Mouse (Mus musculus): ENCODE measurements around the gene Slc25a44. TPM values are rescaled to one million over a fixed set of nuclear protein-coding genes. Genes with fewer than 3 reads are reported as not detected.
"Not testable (repeated sequence)": the region's sequence is repeated elsewhere in the genome, so short reads cannot be mapped to it uniquely, and the experiment has no call there.

Slc25a44 gene
- total RNA-seq, 2 experiments from 2014 or later: 30.2 to 31.7 TPM

DNA sequence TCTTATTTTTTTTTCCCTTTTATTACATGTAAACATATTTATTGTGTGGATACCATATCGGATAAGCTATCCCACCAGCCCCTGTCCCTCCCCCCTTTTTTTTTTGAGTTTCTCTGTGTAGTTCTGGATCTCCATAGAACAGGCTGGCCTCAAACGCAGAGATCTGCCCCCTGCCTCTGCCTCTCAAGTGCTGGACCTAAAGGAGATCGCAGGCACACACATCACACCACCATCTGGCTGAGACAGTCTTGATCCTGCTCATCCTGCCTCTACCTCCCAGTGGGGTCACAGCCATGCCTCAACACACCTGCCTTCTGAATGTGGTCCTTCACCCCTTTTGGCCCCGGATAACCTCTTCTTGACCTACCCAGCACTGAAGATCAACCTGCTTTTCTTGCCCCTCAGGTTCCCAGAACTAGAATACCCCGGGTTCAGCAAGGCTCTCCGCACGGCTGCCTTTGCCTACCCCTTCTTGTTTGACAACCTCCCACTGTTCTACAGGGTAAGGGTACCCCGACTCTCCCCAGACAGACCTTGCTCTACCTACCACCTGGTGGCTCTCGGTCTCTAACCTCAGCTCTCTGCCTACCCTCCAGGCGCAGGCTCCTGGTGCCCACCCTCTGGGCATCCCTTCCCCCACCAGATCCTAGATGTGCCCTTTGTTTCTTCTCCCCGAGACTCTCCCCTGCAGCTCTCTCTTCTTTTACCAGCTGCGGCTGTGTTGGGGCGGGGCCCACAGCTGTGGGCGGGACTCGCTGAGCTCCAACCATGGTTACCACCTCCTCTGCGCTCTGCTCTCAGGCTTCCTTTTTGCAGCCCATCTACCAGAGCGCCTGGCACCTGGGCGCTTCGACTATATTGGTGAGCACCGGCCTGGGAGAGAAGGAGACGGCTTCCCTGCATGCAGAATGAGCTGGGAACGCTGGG, 43.3 kb downstream of the Slc25a44 start:
- ATAC-seq (replicated peaks; ENCODE audit: low FRiP score, low TSS enrichment, poor library complexity, severe bottlenecking): peak; percentile 86

DNA sequence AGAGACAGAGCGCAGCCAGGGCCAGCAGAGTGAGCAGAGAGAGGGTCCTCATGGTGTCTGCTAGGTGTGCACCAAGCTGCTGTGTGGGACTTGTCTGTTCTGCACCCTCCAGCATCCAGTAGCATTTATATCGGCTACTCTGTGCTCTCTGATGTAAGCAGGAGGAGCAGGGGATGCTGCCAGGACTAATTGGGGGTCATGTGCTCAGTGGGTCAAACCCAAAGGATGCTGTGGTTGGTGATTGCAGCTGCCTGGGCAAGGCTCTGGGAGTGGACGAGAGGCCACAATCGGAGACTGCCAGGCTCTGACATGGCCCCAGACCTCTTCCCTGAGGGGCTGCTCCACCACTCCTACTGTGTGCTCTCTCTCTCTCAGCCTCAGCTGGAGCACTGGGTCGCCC, 46.3 kb downstream of the Slc25a44 start, which contains the start of gene Bglap2:
Bglap2 (minus strand) TSS at position 101 of the 400 bp plus-strand sequence.
- ATAC-seq (replicated peaks; ENCODE audit: low FRiP score, low TSS enrichment, poor library complexity, severe bottlenecking): not testable (repeated sequence)

DNA sequence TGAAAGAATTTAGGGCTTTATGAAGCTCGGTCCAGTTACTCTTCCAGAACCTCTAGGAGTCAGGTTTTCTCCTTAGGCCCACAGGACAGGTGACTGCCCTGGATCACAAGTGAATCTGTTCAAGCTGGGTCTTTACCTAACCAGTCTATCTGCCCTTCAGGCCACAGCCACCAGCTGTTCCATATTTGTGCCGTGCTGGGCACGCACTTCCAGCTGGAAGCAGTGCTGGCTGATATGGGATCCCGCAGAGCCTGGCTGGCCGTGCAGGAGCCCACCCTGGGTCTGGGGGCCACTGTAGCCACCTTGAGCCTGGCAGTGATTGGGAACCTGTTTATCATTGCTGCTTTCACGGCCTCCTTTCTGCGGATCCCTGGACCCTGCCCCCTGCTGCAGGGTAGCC, 48.3 kb downstream of the Slc25a44 start:
- not testable (repeated sequence) for ATAC-seq (replicated peaks; ENCODE audit: low FRiP score, low TSS enrichment, poor library complexity, severe bottlenecking)

DNA sequence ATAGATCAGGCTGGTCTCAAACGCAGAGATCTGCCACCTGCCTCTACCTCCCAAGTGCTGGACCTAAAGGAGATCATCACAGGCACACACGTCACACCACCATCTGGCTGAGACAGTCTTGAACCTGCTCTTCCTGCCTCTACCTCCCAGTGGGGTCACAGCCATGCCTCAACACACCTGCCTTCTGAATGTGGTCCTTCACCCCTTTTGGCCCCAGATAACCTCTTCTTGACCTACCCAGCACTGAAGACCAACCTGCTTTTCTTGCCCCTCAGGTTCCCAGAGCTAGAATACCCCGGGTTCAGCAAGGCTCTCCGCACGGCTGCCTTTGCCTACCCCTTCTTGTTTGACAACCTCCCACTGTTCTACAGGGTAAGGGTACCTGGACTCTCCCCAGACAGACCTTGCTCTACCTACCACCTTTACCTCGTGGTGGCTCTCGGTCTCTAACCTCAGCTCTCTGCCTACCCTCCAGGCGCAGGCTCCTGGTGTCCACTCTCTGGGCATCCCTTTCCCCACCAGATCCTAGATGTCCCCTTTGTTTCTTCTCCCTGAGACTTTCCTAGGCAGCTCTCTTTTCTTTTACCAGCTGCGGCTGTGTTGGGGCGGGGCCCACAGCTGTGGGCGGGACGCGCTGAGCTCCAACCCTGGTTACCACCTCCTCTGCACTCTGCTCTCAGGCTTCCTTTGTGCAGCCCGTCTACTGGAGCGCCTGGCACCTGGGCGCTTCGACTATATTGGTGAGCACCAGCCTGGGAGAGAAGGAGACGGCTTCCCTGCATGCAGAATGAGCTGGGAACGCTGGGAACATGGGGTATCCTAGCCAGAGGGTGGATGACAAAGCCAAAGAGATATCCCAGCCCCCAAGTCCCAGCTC, 49.0 kb downstream of the Slc25a44 start:
- ATAC-seq (replicated peaks; ENCODE audit: low FRiP score, low TSS enrichment, poor library complexity, severe bottlenecking): peak; percentile 92

DNA sequence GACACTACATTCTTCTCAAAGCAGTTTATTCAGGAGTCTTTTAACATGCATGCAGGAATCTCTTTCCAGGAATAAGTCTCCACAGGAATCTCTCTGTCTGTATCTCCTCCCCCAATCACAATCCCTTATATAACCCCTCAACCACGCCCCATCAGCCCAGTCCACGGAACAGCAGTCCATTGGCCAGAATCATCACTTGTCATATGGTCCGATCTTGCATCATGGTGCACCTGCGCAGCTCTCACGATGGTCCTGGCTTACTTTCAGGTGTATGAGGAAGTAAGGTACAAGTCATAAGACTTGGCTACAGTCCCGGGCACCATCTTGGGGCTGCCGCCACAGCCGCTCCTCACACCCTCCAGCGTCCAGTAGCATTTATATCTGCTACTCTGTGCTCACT, 52.3 kb downstream of the Slc25a44 start, which contains the start of gene Bglap3:
Bglap3 (minus strand) TSS at position 101 of the 400 bp plus-strand sequence.
- ATAC-seq (replicated peaks; ENCODE audit: low FRiP score, low TSS enrichment, poor library complexity, severe bottlenecking): not testable (repeated sequence)

DNA sequence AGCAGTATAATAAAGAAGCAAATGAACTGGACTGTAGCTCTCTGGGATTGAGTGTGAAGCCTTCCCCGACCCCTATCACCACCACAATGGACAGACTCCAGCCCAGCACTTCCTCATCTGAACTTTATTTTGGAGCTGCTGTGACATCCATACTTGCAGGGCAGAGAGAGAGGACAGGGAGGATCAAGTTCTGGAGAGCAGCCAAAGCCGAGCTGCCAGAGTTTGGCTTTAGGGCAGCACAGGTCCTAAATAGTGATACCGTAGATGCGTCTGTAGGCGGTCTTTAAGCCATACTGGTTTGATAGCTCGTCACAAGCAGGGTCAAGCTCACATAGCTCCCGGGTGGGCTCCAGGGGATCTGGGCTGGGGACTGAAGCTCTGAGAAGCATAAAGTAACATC, 56.4 kb downstream of the Slc25a44 start:
- not testable (repeated sequence) for ATAC-seq (replicated peaks; ENCODE audit: low FRiP score, low TSS enrichment, poor library complexity, severe bottlenecking)

DNA sequence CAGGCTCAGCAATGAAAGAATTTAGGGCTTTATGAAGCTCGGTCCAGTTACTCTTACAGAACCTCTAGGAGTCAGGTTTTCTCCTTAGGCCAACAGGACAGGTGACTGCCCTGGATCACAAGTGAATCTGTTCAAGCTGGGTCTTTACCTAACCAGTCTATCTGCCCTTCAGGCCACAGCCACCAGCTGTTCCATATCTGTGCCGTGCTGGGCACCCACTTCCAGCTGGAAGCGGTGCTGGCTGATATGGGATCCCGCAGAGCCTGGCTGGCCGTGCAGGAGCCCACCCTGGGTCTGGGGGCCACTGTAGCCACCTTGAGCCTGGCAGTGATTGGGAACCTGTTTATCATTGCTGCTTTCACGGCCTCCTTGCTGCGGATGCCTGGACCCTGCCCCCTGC, 57.4 kb downstream of the Slc25a44 start:
- not testable (repeated sequence) for ATAC-seq (replicated peaks; ENCODE audit: low FRiP score, low TSS enrichment, poor library complexity, severe bottlenecking)

DNA sequence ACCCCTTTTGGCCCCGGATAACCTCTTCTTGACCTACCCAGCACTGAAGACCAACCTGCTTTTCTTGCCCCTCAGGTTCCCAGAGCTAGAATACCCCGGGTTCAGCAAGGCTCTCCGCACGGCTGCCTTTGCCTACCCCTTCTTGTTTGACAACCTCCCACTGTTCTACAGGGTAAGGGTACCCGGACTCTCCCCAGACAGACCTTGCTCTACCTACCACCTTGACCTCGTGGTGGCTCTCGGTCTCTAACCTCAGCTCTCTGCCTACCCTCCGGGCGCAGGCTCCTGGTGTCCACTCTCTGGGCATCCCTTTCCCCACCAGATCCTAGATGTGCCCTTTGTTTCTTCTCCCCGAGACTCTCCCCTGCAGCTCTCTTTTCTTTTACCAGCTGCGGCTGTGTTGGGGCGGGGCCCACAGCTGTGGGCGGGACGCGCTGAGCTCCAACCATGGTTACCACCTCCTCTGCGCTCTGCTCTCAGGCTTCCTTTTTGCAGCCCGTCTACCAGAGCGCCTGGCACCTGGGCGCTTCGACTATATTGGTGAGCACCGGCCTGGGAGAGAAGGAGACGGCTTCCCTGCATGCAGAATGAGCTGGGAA, 58.0 kb downstream of the Slc25a44 start:
- ATAC-seq (replicated peaks; ENCODE audit: low FRiP score, low TSS enrichment, poor library complexity, severe bottlenecking): peak; percentile 73

DNA sequence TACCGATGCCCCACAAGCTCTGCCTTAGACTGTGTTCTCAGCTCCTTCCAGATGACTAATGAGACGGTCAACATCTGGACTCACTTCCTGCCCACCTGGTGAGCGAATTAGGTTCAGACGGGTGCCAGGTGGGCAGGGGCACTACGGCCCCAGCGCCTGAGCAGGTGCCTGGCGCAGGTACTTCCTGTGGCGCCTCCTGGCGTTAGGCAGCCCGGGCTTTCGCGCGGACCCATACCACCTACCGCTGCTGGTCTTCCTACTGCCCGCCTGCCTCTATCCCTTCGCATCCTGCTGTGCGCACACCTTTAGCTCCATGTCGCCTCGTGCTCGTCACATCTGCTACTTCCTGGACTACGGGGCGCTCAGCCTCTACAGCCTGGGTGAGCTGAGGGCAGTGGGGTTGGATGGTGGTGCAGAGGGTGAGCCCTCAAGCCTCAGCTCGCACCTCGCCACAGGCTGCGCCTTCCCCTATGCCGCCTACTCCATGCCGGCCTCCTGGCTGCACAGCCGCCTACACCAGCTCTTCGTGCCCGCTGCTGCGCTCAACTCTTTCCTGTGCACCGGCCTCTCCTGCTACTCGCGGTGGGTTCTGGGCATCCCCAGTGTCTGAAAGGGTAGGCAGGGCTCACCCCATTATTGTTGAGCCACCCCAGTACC, 59.1 kb downstream of the Slc25a44 start:
- no peak for ATAC-seq (replicated peaks; ENCODE audit: low FRiP score, low TSS enrichment, poor library complexity, severe bottlenecking)

DNA sequence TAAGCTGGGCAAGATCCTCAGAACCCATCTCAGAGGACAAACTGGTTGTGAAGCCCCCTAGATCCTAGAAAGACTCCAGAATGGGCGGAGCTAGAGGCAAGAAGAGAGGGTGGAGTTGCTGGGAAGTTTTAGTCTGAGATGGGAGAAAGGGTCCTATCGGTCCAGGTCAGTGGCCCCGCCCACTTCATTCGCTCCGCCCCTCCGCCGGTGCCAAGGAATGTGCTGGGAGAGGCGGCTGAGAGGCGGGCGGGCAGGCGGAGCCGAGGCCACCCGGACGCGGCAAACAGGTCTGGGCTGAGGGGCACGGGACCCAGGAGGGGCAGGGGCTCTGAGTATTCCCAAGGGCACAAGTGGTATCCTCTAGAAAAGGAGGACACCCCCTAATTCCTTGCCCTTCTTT, 60.6 kb downstream of the Slc25a44 start, which contains the start of gene Paqr6:
Paqr6 (plus strand) TSS at position 248 of the 400 bp plus-strand sequence.
- ATAC-seq (replicated peaks; ENCODE audit: low FRiP score, low TSS enrichment, poor library complexity, severe bottlenecking): no peak

DNA sequence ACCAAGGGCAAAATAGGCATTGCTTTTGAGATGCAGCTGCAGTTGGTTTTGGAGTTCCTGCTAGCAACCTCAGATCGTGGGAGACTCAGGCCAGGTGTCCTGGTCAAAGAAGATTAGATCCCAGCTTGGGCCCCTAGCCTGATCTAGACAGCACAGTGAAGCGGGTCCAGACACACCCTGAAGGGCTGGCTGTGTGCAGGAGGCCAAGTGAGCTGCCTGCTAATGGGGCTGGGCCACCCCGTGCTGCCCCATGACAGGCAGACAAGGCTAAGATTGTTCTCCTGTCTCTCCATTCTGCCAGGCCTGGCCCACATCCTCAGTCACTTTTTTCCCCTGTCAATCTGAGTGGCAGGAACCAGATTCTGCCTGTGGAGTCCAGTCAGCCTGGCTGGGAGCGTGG, 61.2 kb downstream of the Slc25a44 start:
- peak; percentile 74 for ATAC-seq (replicated peaks; ENCODE audit: low FRiP score, low TSS enrichment, poor library complexity, severe bottlenecking)

DNA sequence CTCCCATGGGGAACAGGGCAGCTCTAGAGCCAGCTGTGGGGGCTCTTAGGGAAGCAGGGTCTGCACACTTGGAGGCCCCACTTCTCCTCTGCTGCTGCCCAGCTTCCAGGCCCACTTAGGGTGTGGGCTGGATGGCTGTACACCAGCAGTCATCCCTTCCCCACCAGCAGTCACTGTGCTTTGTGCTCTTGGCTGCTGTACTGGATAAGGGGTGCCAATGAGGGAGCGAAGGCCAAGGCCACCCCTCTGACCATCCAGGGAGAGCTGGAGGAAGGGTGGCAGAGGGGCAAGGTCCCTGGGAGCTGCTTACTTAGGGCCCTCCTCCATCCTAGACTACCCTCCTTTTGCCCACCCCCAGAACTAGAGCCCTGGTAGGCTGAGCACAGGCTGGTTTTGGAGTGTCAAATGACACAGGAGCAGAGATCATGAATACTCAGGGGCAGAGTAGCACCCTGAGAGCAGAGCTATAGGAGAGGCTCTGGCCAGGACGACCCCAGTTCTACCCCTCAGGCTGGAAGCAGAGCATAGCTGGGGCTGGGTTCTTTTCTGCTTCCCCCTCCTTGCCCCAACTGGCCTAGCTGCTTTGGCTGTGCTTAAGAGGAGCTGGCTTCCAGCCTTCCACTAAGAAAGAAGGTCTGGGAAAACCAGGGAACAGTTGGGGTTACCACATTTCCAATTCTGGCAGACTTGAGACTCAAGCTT, 63.2 kb downstream of the Slc25a44 start:
- no peak for ATAC-seq (replicated peaks; ENCODE audit: low FRiP score, low TSS enrichment, poor library complexity, severe bottlenecking)

DNA sequence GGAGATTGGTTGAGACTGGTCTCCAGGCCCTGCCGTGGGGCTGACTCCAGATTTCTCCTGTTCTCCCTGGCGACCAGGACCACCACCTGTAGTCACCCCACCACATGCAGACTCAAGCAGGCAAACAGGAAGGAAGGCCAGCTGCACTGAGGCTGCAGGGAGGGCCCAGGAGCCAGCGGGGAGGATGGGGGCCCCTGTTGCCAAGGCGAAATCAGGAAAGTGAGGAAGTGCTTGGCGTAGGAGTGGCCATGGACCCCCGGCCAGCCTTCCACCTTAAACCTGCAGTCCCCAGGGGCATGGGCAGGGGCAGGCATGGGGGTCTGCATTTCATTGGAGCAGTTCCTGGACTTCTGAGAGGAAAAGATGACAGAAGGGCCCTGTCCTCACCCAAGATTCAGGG, 63.8 kb downstream of the Slc25a44 start:
- no peak for ATAC-seq (replicated peaks; ENCODE audit: low FRiP score, low TSS enrichment, poor library complexity, severe bottlenecking)

Other genes with a start within 250 kb of the Slc25a44 start
- not detected in 2 replicates for gene Rhbg, start 170.4 kb downstream of the Slc25a44 start, total RNA-seq (2014; fragmentation: Nextera tagmentation)
- gene Rhbg, start 170.4 kb downstream of the Slc25a44 start, total RNA-seq (2017): not detected in 2 replicates
- not detected in 2 replicates for gene Gm38392, start 137.9 kb downstream of the Slc25a44 start, total RNA-seq (2014; fragmentation: Nextera tagmentation)
- gene Gm38392, start 137.9 kb downstream of the Slc25a44 start, total RNA-seq (2017): not detected in 2 replicates
- 7.2 and 19.5 TPM in 2 replicates for gene Tsacc, start 128.1 kb downstream of the Slc25a44 start, total RNA-seq (2014; fragmentation: Nextera tagmentation)
- 9.8 TPM in 1 of 2 replicates, not detected in the other for gene Tsacc, start 128.1 kb downstream of the Slc25a44 start, total RNA-seq (2017)
- 703 and 802 TPM in 2 replicates for gene Cct3, start 128.0 kb downstream of the Slc25a44 start, total RNA-seq (2014; fragmentation: Nextera tagmentation)
- 484 and 489 TPM in 2 replicates for gene Cct3, start 128.0 kb downstream of the Slc25a44 start, total RNA-seq (2017)
- 39.2 and 70.5 TPM in 2 replicates for gene Glmp, start 100.1 kb downstream of the Slc25a44 start, total RNA-seq (2014; fragmentation: Nextera tagmentation)
- 7.0 and 19.7 TPM in 2 replicates for gene Glmp, start 100.1 kb downstream of the Slc25a44 start, total RNA-seq (2017)
- 1.7 and 7.8 TPM in 2 replicates for gene Tmem79, start 89.0 kb downstream of the Slc25a44 start, total RNA-seq (2014; fragmentation: Nextera tagmentation)
- gene Tmem79, start 89.0 kb downstream of the Slc25a44 start, total RNA-seq (2017): 1.4 and 2.0 TPM in 2 replicates
- gene Smg5, start 88.9 kb downstream of the Slc25a44 start, total RNA-seq (2014; fragmentation: Nextera tagmentation): 40.7 and 57.5 TPM in 2 replicates
- 39.0 and 40.9 TPM in 2 replicates for gene Smg5, start 88.9 kb downstream of the Slc25a44 start, total RNA-seq (2017)
- not detected in 2 replicates for gene Paqr6, start 60.6 kb downstream of the Slc25a44 start, total RNA-seq (2014; fragmentation: Nextera tagmentation)
- not detected in 2 replicates for gene Paqr6, start 60.6 kb downstream of the Slc25a44 start, total RNA-seq (2017)
- gene Bglap3, start 52.4 kb downstream of the Slc25a44 start, total RNA-seq (2014; fragmentation: Nextera tagmentation): not detected in 2 replicates
- gene Bglap3, start 52.4 kb downstream of the Slc25a44 start, total RNA-seq (2017): not detected in 2 replicates
- not detected in 2 replicates for gene Bglap2, start 46.4 kb downstream of the Slc25a44 start, total RNA-seq (2014; fragmentation: Nextera tagmentation)
- not detected in 2 replicates for gene Bglap2, start 46.4 kb downstream of the Slc25a44 start, total RNA-seq (2017)
- 2.8 TPM in 1 of 2 replicates, not detected in the other for gene Bglap, start 40.7 kb downstream of the Slc25a44 start, total RNA-seq (2014; fragmentation: Nextera tagmentation)
- gene Bglap, start 40.7 kb downstream of the Slc25a44 start, total RNA-seq (2017): not detected in 2 replicates
- 188 and 207 TPM in 2 replicates for gene Pmf1, start 14.8 kb downstream of the Slc25a44 start, total RNA-seq (2014; fragmentation: Nextera tagmentation)
- 87.9 and 145 TPM in 2 replicates for gene Pmf1, start 14.8 kb downstream of the Slc25a44 start, total RNA-seq (2017)
- 2.6 and 4.1 TPM in 2 replicates for gene Sema4a, start 36.0 kb upstream of the Slc25a44 start, total RNA-seq (2014; fragmentation: Nextera tagmentation)
- 1.1 and 2.1 TPM in 2 replicates for gene Sema4a, start 36.0 kb upstream of the Slc25a44 start, total RNA-seq (2017)
- gene Lmna, start 84.8 kb upstream of the Slc25a44 start, total RNA-seq (2014; fragmentation: Nextera tagmentation): 43.0 and 61.7 TPM in 2 replicates
- gene Lmna, start 84.8 kb upstream of the Slc25a44 start, total RNA-seq (2017): 49.4 and 66.7 TPM in 2 replicates
- 5.4 and 5.6 TPM in 2 replicates for gene Mex3a, start 107.3 kb upstream of the Slc25a44 start, total RNA-seq (2014; fragmentation: Nextera tagmentation)
- gene Mex3a, start 107.3 kb upstream of the Slc25a44 start, total RNA-seq (2017): 3.3 and 7.8 TPM in 2 replicates
- not detected in 2 replicates for gene Rab25, start 123.2 kb upstream of the Slc25a44 start, total RNA-seq (2014; fragmentation: Nextera tagmentation)
- 0.14 TPM in 1 of 2 replicates, not detected in the other for gene Rab25, start 123.2 kb upstream of the Slc25a44 start, total RNA-seq (2017)
- 36.4 and 68.6 TPM in 2 replicates for gene Lamtor2, start 127.9 kb upstream of the Slc25a44 start, total RNA-seq (2014; fragmentation: Nextera tagmentation)
- 57.0 and 87.8 TPM in 2 replicates for gene Lamtor2, start 127.9 kb upstream of the Slc25a44 start, total RNA-seq (2017)
- gene Ubqln4, start 128.6 kb upstream of the Slc25a44 start, total RNA-seq (2014; fragmentation: Nextera tagmentation): 72.3 and 94.1 TPM in 2 replicates
- 52.5 and 56.0 TPM in 2 replicates for gene Ubqln4, start 128.6 kb upstream of the Slc25a44 start, total RNA-seq (2017)
- 200 and 308 TPM in 2 replicates for gene Ssr2, start 150.7 kb upstream of the Slc25a44 start, total RNA-seq (2014; fragmentation: Nextera tagmentation)
- 111 and 165 TPM in 2 replicates for gene Ssr2, start 150.7 kb upstream of the Slc25a44 start, total RNA-seq (2017)
- 94.6 and 96.0 TPM in 2 replicates for gene Arhgef2, start 180.8 kb upstream of the Slc25a44 start, total RNA-seq (2014; fragmentation: Nextera tagmentation)
- 41.9 and 75.8 TPM in 2 replicates for gene Arhgef2, start 180.8 kb upstream of the Slc25a44 start, total RNA-seq (2017)
- gene Rxfp4, start 228.0 kb upstream of the Slc25a44 start, total RNA-seq (2014; fragmentation: Nextera tagmentation): not detected in 2 replicates
- not detected in 2 replicates for gene Rxfp4, start 228.0 kb upstream of the Slc25a44 start, total RNA-seq (2017)

Data from megakaryocyte-erythroid progenitor cell, adult 5-6 weeks (primary cell).